Comparison of ENCODE assay signal across 36 mouse cellular contexts in the genomic region with DNA sequence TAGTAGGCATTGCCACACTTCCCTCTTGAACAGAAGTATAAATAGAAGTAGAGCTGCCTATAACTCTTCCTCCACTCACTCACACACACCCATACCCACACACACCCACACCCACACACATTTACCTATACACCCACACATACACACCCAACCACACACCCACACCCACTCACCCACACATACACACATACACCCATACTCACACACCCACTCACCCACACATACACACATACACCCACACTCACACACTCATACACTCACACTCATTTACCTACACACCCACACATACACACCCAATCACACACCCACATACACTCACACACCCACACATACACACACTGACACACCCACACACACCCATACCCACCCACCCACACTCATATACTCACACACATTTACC. TPM values are rescaled to one million over a fixed set of nuclear protein-coding genes. Genes with fewer than 3 reads are reported as not detected.
DNase-seq lines count a peak whose midpoint lies in the region; ATAC-seq and TF ChIP-seq lines count a peak whose summit lies in the region.
"Had no signal": no experiment of that assay in that cellular context is flagged by ENCODE, and none has a peak within 500 bp of the region (broad histone marks: within the 10 kb centered on the region; RNA-seq: fewer than 3 reads in every experiment).

No protein-coding gene starts in this region.

- no peaks in the 10 kb centered on the region for H3K9me3 ChIP-seq in forebrain, embryonic 10.5 days
- no peaks in the 10 kb centered on the region for H3K9me3 ChIP-seq in forebrain, embryonic 11.5 days (ENCODE audit: control insufficient read depth, low read length)
- no peaks in the 10 kb centered on the region for H3K9me3 ChIP-seq in intestine, postnatal 0 days (ENCODE audit: control insufficient read depth)
- no peaks in the 10 kb centered on the region for H3K9me3 ChIP-seq in liver, postnatal 0 days (ENCODE audit: low read length)
- H3K9me3 ChIP-seq in midbrain, embryonic 14.5 days (ENCODE audit: control insufficient read depth, low read length), result no peaks in the 10 kb centered on the region
- H3K9me3 ChIP-seq: embryonic facial prominence, embryonic 13.5 days; forebrain, embryonic 13.5 days; G1E; hindbrain, embryonic 10.5 days; lung, embryonic 15.5 days; midbrain, embryonic 12.5 days; neural tube, embryonic 15.5 days had no signal

- peak; percentile 7 for DNase-seq in forebrain, embryonic 10.5 days (ENCODE audit: extremely low spot score, low spot score)
- no peak for DNase-seq in forebrain, embryonic 11.5 days (ENCODE audit: low spot score)
- peak; percentile 0 for DNase-seq in kidney, adult 11 months
- no peak for DNase-seq in kidney, adult 18-20 months
- peak; percentile 6 for DNase-seq in liver, postnatal 0 days
- DNase-seq in midbrain, embryonic 14.5 days, result no peak
- DNase-seq in c-Kit-positive CD71-positive TER-119-positive erythroid progenitor cells, embryonic 14.5 days (ENCODE audit: low spot score), result no peak
- DNase-seq: adrenal gland, adult 8-10 months; cerebellum, adult 9-10 months; cerebellum, postnatal 36 days; gastrocnemius, postnatal 25 days; heart, adult 18-20 months; heart, postnatal 10 days; kidney, adult 2 months; kidney, postnatal 36 days; left cerebral cortex, postnatal 4 days; retina, postnatal 1 day; right cerebral cortex, postnatal 14 days; thymus, postnatal 14 days had no signal

- no peak overlapping the region for H3K27ac ChIP-seq in forebrain, embryonic 10.5 days
- H3K27ac ChIP-seq in forebrain, embryonic 11.5 days (ENCODE audit: low read depth, low read length), result no peak overlapping the region
- no peak overlapping the region for H3K27ac ChIP-seq in intestine, postnatal 0 days (ENCODE audit: low read depth, low read length)
- H3K27ac ChIP-seq in liver, postnatal 0 days (ENCODE audit: low read depth), result no peak overlapping the region
- H3K27ac ChIP-seq in midbrain, embryonic 14.5 days (replicated peaks; ENCODE audit: low read depth, low read length), result no peak overlapping the region
- H3K27ac ChIP-seq: embryonic facial prominence, embryonic 13.5 days; forebrain, embryonic 13.5 days; hindbrain, embryonic 10.5 days; hindbrain, postnatal 0 days; layer of hippocampus, adult 2 months; lung, embryonic 15.5 days; midbrain, embryonic 12.5 days; neural tube, embryonic 15.5 days had no signal

- no peaks in the 10 kb centered on the region for H3K4me1 ChIP-seq in forebrain, embryonic 10.5 days
- no peaks in the 10 kb centered on the region for H3K4me1 ChIP-seq in forebrain, embryonic 11.5 days (replicated peaks; ENCODE audit: control insufficient read depth, insufficient read depth, low read length)
- no peaks in the 10 kb centered on the region for H3K4me1 ChIP-seq in intestine, postnatal 0 days (replicated peaks; ENCODE audit: control insufficient read depth, insufficient read depth, low read length)
- H3K4me1 ChIP-seq in liver, postnatal 0 days (ENCODE audit: insufficient read depth), result peaks cover 10% of the 10 kb centered on the region; the same call in 1 of the 2 replicates
- no peaks in the 10 kb centered on the region for H3K4me1 ChIP-seq in midbrain, embryonic 14.5 days (ENCODE audit: control insufficient read depth, insufficient read depth, low read length)
- H3K4me1 ChIP-seq: embryonic facial prominence, embryonic 13.5 days; forebrain, embryonic 13.5 days; hindbrain, embryonic 10.5 days; lung, embryonic 15.5 days; midbrain, embryonic 12.5 days; neural tube, embryonic 15.5 days had no signal

- ATAC-seq in forebrain, embryonic 11.5 days (replicated peaks; ENCODE audit: low FRiP score), result no peak
- ATAC-seq in intestine, postnatal 0 days, result 0 out of 2 replicates have a peak, but pooled peaks have one; percentile 22
- no peak for ATAC-seq in liver, postnatal 0 days
- no peak for ATAC-seq in midbrain, embryonic 14.5 days (ENCODE audit: low FRiP score, low TSS enrichment)
- ATAC-seq: forebrain, embryonic 13.5 days; hindbrain, postnatal 0 days had no signal

- TF ChIP-seq CTCF in intestine, postnatal 0 days (IDR thresholded peaks at IDR 0.05; ENCODE audit: low read depth), result no peak
- no peak for TF ChIP-seq CTCF in liver, postnatal 0 days (IDR thresholded peaks at IDR 0.05; ENCODE audit: low read depth)

- no peak overlapping the region for H3K4me2 ChIP-seq in forebrain, embryonic 11.5 days (ENCODE audit: low read depth, low read length, severe bottlenecking)
- H3K4me2 ChIP-seq in intestine, postnatal 0 days (replicated peaks; ENCODE audit: low read depth), result no peak overlapping the region
- H3K4me2 ChIP-seq in liver, postnatal 0 days (ENCODE audit: low read depth, low read length), result no peak overlapping the region
- H3K4me2 ChIP-seq in midbrain, embryonic 14.5 days (ENCODE audit: low read length), result no peak overlapping the region
- H3K4me2 ChIP-seq: embryonic facial prominence, embryonic 13.5 days; forebrain, embryonic 13.5 days; heart, embryonic 11.5 days; lung, embryonic 15.5 days; midbrain, embryonic 12.5 days; neural tube, embryonic 15.5 days had no signal

- H3K9ac ChIP-seq in forebrain, embryonic 11.5 days (ENCODE audit: low read length), result no peak overlapping the region
- H3K9ac ChIP-seq in intestine, postnatal 0 days (ENCODE audit: low read depth, low read length), result no peak overlapping the region
- H3K9ac ChIP-seq in liver, postnatal 0 days (replicated peaks), result no peak overlapping the region
- H3K9ac ChIP-seq in midbrain, embryonic 14.5 days (replicated peaks; ENCODE audit: low read length), result no peak overlapping the region
- H3K9ac ChIP-seq: embryonic facial prominence, embryonic 13.5 days; forebrain, embryonic 13.5 days; lung, embryonic 15.5 days; midbrain, embryonic 12.5 days; neural tube, embryonic 15.5 days had no signal

- no peak overlapping the region for H3K4me3 ChIP-seq in forebrain, embryonic 10.5 days
- no peak overlapping the region for H3K4me3 ChIP-seq in forebrain, embryonic 11.5 days (ENCODE audit: low read depth, low read length)
- H3K4me3 ChIP-seq in intestine, postnatal 0 days (ENCODE audit: low read depth, low read length), result no peak overlapping the region
- H3K4me3 ChIP-seq in liver, postnatal 0 days (ENCODE audit: low read depth, low read length), result no peak overlapping the region
- H3K4me3 ChIP-seq in midbrain, embryonic 14.5 days (replicated peaks; ENCODE audit: low read depth, low read length), result no peak overlapping the region
- H3K4me3 ChIP-seq: embryonic facial prominence, embryonic 13.5 days; erythroblast, embryonic 14.5 days; forebrain, embryonic 13.5 days; hindbrain, embryonic 10.5 days; layer of hippocampus, adult 2 months; lung, embryonic 15.5 days; midbrain, embryonic 12.5 days; neural tube, embryonic 15.5 days had no signal

- H3K27me3 ChIP-seq in forebrain, embryonic 10.5 days (ENCODE audit: poor library complexity, severe bottlenecking), result no peaks in the 10 kb centered on the region
- H3K27me3 ChIP-seq in forebrain, embryonic 11.5 days (ENCODE audit: control insufficient read depth, insufficient read depth, low read length), result no peaks in the 10 kb centered on the region
- H3K27me3 ChIP-seq in intestine, postnatal 0 days (replicated peaks; ENCODE audit: control insufficient read depth, insufficient read depth, low read length), result no peaks in the 10 kb centered on the region
- H3K27me3 ChIP-seq in liver, postnatal 0 days (ENCODE audit: insufficient read depth, low read length), result no peaks in the 10 kb centered on the region
- no peaks in the 10 kb centered on the region for H3K27me3 ChIP-seq in midbrain, embryonic 14.5 days (ENCODE audit: control insufficient read depth, insufficient read depth, low read length)
- H3K27me3 ChIP-seq: embryonic facial prominence, embryonic 13.5 days; forebrain, embryonic 13.5 days; lung, embryonic 15.5 days; midbrain, embryonic 12.5 days; neural tube, embryonic 15.5 days had no signal

- H3K36me3 ChIP-seq in forebrain, embryonic 10.5 days (replicated peaks), result no peaks in the 10 kb centered on the region
- H3K36me3 ChIP-seq in forebrain, embryonic 11.5 days (ENCODE audit: control insufficient read depth, insufficient read depth, low read length), result no peaks in the 10 kb centered on the region
- no peaks in the 10 kb centered on the region for H3K36me3 ChIP-seq in intestine, postnatal 0 days (ENCODE audit: control insufficient read depth, insufficient read depth)
- H3K36me3 ChIP-seq in liver, postnatal 0 days (replicated peaks; ENCODE audit: insufficient read depth, low read length), result no peaks in the 10 kb centered on the region
- H3K36me3 ChIP-seq in midbrain, embryonic 14.5 days (ENCODE audit: control insufficient read depth, insufficient read depth, low read length), result no peaks in the 10 kb centered on the region
- H3K36me3 ChIP-seq: embryonic facial prominence, embryonic 13.5 days; G1E; hindbrain, embryonic 10.5 days; lung, embryonic 15.5 days; midbrain, embryonic 12.5 days; neural tube, embryonic 15.5 days had no signal

- no peak for TF ChIP-seq EP300 in liver, postnatal 0 days (IDR thresholded peaks at IDR 0.05; ENCODE audit: low read depth)

RNA-seq across cellular contexts. Expression of a gene that starts 12.8 kb away (rescaled TPM):
- 3.4 TPM in 2 replicates for polyA plus RNA-seq in forebrain, embryonic 10.5 days (2016; fragmentation: Nextera tagmentation; extraction: Ambion mirVana)
- polyA plus RNA-seq in forebrain, embryonic 11.5 days (2014; fragmentation: Nextera tagmentation; extraction: Ambion mirVana), result 2.1 and 2.9 TPM in 2 replicates
- 4.3 and 6.3 TPM in 2 replicates for polyA plus RNA-seq in intestine, postnatal 0 days (2015; fragmentation: Nextera tagmentation; extraction: Ambion mirVana)
- 4.4 and 4.5 TPM in 2 replicates for polyA plus RNA-seq in liver, postnatal 0 days (2015; fragmentation: Nextera tagmentation; extraction: Ambion mirVana)
- polyA plus RNA-seq in midbrain, embryonic 14.5 days (2014; fragmentation: Nextera tagmentation; extraction: Ambion mirVana), result 0.75 and 1.4 TPM in 2 replicates
- polyA plus RNA-seq: G1E had no signal

RNA-seq across cellular contexts. Expression of a gene that starts 13.1 kb away (rescaled TPM):
- polyA plus RNA-seq in forebrain, embryonic 10.5 days (2016; fragmentation: Nextera tagmentation; extraction: Ambion mirVana), result 19.6 and 19.9 TPM in 2 replicates
- polyA plus RNA-seq in forebrain, embryonic 11.5 days (2014; fragmentation: Nextera tagmentation; extraction: Ambion mirVana), result 21.1 and 24.6 TPM in 2 replicates
- 71.9 and 82.3 TPM in 2 replicates for polyA plus RNA-seq in intestine, postnatal 0 days (2015; fragmentation: Nextera tagmentation; extraction: Ambion mirVana)
- polyA plus RNA-seq in liver, postnatal 0 days (2015; fragmentation: Nextera tagmentation; extraction: Ambion mirVana), result 73.8 and 76.9 TPM in 2 replicates
- polyA plus RNA-seq in midbrain, embryonic 14.5 days (2014; fragmentation: Nextera tagmentation; extraction: Ambion mirVana), result 9.8 and 11.2 TPM in 2 replicates

RNA-seq across cellular contexts. Expression of a gene that starts 14.1 kb away (rescaled TPM):
- not detected in 2 replicates for polyA plus RNA-seq in forebrain, embryonic 10.5 days (2016; fragmentation: Nextera tagmentation; extraction: Ambion mirVana)
- polyA plus RNA-seq in forebrain, embryonic 11.5 days (2014; fragmentation: Nextera tagmentation; extraction: Ambion mirVana), result not detected in 2 replicates
- polyA plus RNA-seq in intestine, postnatal 0 days (2015; fragmentation: Nextera tagmentation; extraction: Ambion mirVana), result not detected in 2 replicates
- not detected in 2 replicates for polyA plus RNA-seq in liver, postnatal 0 days (2015; fragmentation: Nextera tagmentation; extraction: Ambion mirVana)
- polyA plus RNA-seq in midbrain, embryonic 14.5 days (2014; fragmentation: Nextera tagmentation; extraction: Ambion mirVana), result not detected in 2 replicates
- polyA plus RNA-seq: embryonic facial prominence, embryonic 13.5 days; erythroblast, embryonic 14.5 days; forebrain, embryonic 13.5 days; G1E; heart, embryonic 11.5 days; hindbrain, embryonic 10.5 days; hindbrain, postnatal 0 days; kidney, adult 2 months; kidney, embryonic 16.5 days; liver, adult 2 months; lung, embryonic 15.5 days; midbrain, embryonic 12.5 days; neural tube, embryonic 15.5 days; small intestine, adult 2 months; stomach, embryonic 14.5 days; urinary bladder, adult 2 months had no signal

RNA-seq across cellular contexts. Expression of a gene that starts 16.8 kb away (rescaled TPM):
- not detected in 2 replicates for polyA plus RNA-seq in forebrain, embryonic 10.5 days (2016; fragmentation: Nextera tagmentation; extraction: Ambion mirVana)
- not detected in 2 replicates for polyA plus RNA-seq in forebrain, embryonic 11.5 days (2014; fragmentation: Nextera tagmentation; extraction: Ambion mirVana)
- not detected in 2 replicates for polyA plus RNA-seq in intestine, postnatal 0 days (2015; fragmentation: Nextera tagmentation; extraction: Ambion mirVana)
- 0.11 TPM in 1 of 2 replicates, not detected in the other for polyA plus RNA-seq in liver, postnatal 0 days (2015; fragmentation: Nextera tagmentation; extraction: Ambion mirVana)
- polyA plus RNA-seq in midbrain, embryonic 14.5 days (2014; fragmentation: Nextera tagmentation; extraction: Ambion mirVana), result not detected in 2 replicates
- polyA plus RNA-seq: erythroblast, embryonic 14.5 days; forebrain, embryonic 13.5 days; G1E; heart, embryonic 11.5 days; hindbrain, embryonic 10.5 days; hindbrain, postnatal 0 days; kidney, embryonic 16.5 days; lung, embryonic 15.5 days; midbrain, embryonic 12.5 days; neural tube, embryonic 15.5 days; stomach, embryonic 14.5 days had no signal

RNA-seq across cellular contexts. Expression of a gene that starts 40.1 kb away (rescaled TPM):
- polyA plus RNA-seq in forebrain, embryonic 10.5 days (2016; fragmentation: Nextera tagmentation; extraction: Ambion mirVana), result not detected in 2 replicates
- not detected in 2 replicates for polyA plus RNA-seq in forebrain, embryonic 11.5 days (2014; fragmentation: Nextera tagmentation; extraction: Ambion mirVana)
- polyA plus RNA-seq in intestine, postnatal 0 days (2015; fragmentation: Nextera tagmentation; extraction: Ambion mirVana), result 0.48 and 0.88 TPM in 2 replicates
- 0.70 and 1.3 TPM in 2 replicates for polyA plus RNA-seq in liver, postnatal 0 days (2015; fragmentation: Nextera tagmentation; extraction: Ambion mirVana)
- polyA plus RNA-seq in midbrain, embryonic 14.5 days (2014; fragmentation: Nextera tagmentation; extraction: Ambion mirVana), result not detected in 2 replicates
- polyA plus RNA-seq: embryonic facial prominence, embryonic 13.5 days; forebrain, embryonic 13.5 days; G1E; hindbrain, postnatal 0 days; kidney, embryonic 16.5 days; lung, embryonic 15.5 days; midbrain, embryonic 12.5 days; neural tube, embryonic 15.5 days; small intestine, adult 2 months; stomach, embryonic 14.5 days had no signal

Comparison
In these comparisons a context has a peak if more than half of its experiments do, and no peak if none do; other contexts are left out.
1. DNase-seq: peak in forebrain, embryonic 10.5 days (single experiment), kidney, adult 11 months (single experiment) and liver, postnatal 0 days (single experiment); none in forebrain, embryonic 11.5 days (single experiment), kidney, adult 18-20 months (single experiment), midbrain, embryonic 14.5 days (single experiment) and c-Kit-positive CD71-positive TER-119-positive erythroid progenitor cells, embryonic 14.5 days (single experiment).